Mouse (Mus musculus) frontal cortex, postnatal 36 days (tissue): ENCODE measurements around the gene Agap2.

ENCODE experiments used
- DNase-seq, 2 experiments: peaks; one replicate each; pipeline ENCODE4 v3.0.0; 2022; ENCODE audit warnings: low spot score in 2 of 2

The Agap2 gene

GRCm38 (mm10) chr10:127076082-127076481 is 998 bp downstream of the Agap2 start:
- DNase-seq = no peak

GRCm38 (mm10) chr10:127077515-127077914 is 2.4 kb downstream of the Agap2 start:
- DNase-seq = peak in 1 of 2 experiments; percentile 51

GRCm38 (mm10) chr10:127078001-127078676 is 3.1 kb downstream of the Agap2 start:
- peak in 1 of 2 experiments; percentile 66 for DNase-seq

- peak in 1 of 2 experiments; percentile 75 for DNase-seq
These were observed 3.8 kb downstream of the Agap2 start for GRCm38 (mm10) chr10:127078677-127079575.

GRCm38 (mm10) chr10:127079665-127080391 is 4.7 kb downstream of the Agap2 start:
- no peak for DNase-seq

- peak in 1 of 2 experiments; percentile 68 for DNase-seq
These were observed 6.1 kb downstream of the Agap2 start for GRCm38 (mm10) chr10:127080901-127081780.

- DNase-seq = no peak
These were observed 7.0 kb downstream of the Agap2 start for GRCm38 (mm10) chr10:127081996-127082620.

GRCm38 (mm10) chr10:127083292-127083914 is 8.3 kb downstream of the Agap2 start:
- DNase-seq = no peak

GRCm38 (mm10) chr10:127083915-127084306 is 8.8 kb downstream of the Agap2 start:
- no peak for DNase-seq

GRCm38 (mm10) chr10:127085052-127085451 is 10.0 kb downstream of the Agap2 start:
- no peak for DNase-seq

- no peak for DNase-seq
These were observed 10.5 kb downstream of the Agap2 start for GRCm38 (mm10) chr10:127085633-127086032.

GRCm38 (mm10) chr10:127090560-127091411 is 15.7 kb downstream of the Agap2 start:
- DNase-seq = peak; percentile 60

- DNase-seq = peak in 1 of 2 experiments; percentile 51
These were observed 16.7 kb downstream of the Agap2 start for GRCm38 (mm10) chr10:127091507-127092396.

GRCm38 (mm10) chr10:127092742-127093141 is 17.7 kb downstream of the Agap2 start:
- DNase-seq = no peak

- no peak for DNase-seq
These were observed 19.3 kb downstream of the Agap2 start for GRCm38 (mm10) chr10:127094382-127094802.

- DNase-seq = no peak
These were observed 23.4 kb downstream of the Agap2 start for GRCm38 (mm10) chr10:127098514-127098913.

- no peak for DNase-seq
These were observed 24.1 kb downstream of the Agap2 start for GRCm38 (mm10) chr10:127099191-127099590.

GRCm38 (mm10) chr10:127099868-127100267 is 24.8 kb downstream of the Agap2 start:
- no peak for DNase-seq
